Mouse (Mus musculus) MEL (cell line): ENCODE measurements at regions not wholly inside any gene's neighbourhood (a gene's known extent, or its start where the extent isn't known, plus 50 kb on each side); places are given as distances from the start of the nearest gene placed in this dataset.

Source experiments
- CTCF ChIP-seq, 3 experiments: IDR thresholded peaks in 2 of 3; conservative IDR thresholded peaks in 1 of 3; 2 replicates each; pipeline ENCODE4 v1.5.1; 2011 to 2012; ENCODE audit warnings: low read length in 3 of 3, low read depth in 2 of 3, mild to moderate bottlenecking in 2 of 3, improper control_type of control experiment in 1 of 3, inconsistent platforms in 1 of 3, mixed read lengths in 1 of 3, moderate library complexity in 1 of 3; ENCODE audit not compliant: control insufficient read depth in 1 of 3, insufficient read depth in 1 of 3, poor library complexity in 1 of 3, severe bottlenecking in 1 of 3
- KAT2A ChIP-seq: conservative IDR thresholded peaks from 2 replicates; pipeline ENCODE4 v1.6.1; 2012; ENCODE audit warnings: low read depth, low read length, improper control_type of control experiment, inconsistent platforms
- MAFK ChIP-seq: IDR thresholded peaks from 2 replicates; pipeline ENCODE4 v1.6.1; 2011; ENCODE audit warnings: low read depth, mild to moderate bottlenecking, low read length, improper control_type of control experiment, borderline replicate concordance
- POLR2AphosphoS5 ChIP-seq: IDR thresholded peaks from 2 replicates; pipeline ENCODE4 v1.6.1; 2012; ENCODE audit warnings: low read depth, borderline replicate concordance, mild to moderate bottlenecking, inconsistent platforms, low read length, moderate library complexity, mixed read lengths

- TF ChIP-seq POLR2AphosphoS5 = no peak
- TF ChIP-seq KAT2A = no peak
- TF ChIP-seq CTCF (IDR thresholded peaks at IDR 0.05 in 2 of 3, conservative IDR thresholded peaks at IDR 0.05 in 1 of 3; ENCODE audit: control insufficient read depth in 1 of 3, insufficient read depth in 1 of 3, low read depth in 2 of 3, low read length in 3 of 3, poor library complexity in 1 of 3, severe bottlenecking in 1 of 3) = no peak
- no peak for TF ChIP-seq MAFK
These were observed 149.8 kb upstream of the Zfp706 start for GRCm38 (mm10) chr15:37157386-37157785.
